Mouse (Mus musculus) ES-Bruce4 (cell line): Measurements from ENCODE around the gene Gprasp2. TPM values are rescaled to one million over a fixed set of nuclear protein-coding genes. Genes with fewer than 3 reads are reported as not detected.
"Not testable (repeated sequence)": the region's sequence is repeated elsewhere in the genome, so short reads cannot be mapped to it uniquely, and the experiment has no call there.

ENCODE experiments used
- H3K27ac ChIP-seq: 2 replicates; pipeline ENCODE4 v1.5.1; 2012; ENCODE audit warnings: low read length, inconsistent platforms; ENCODE audit not compliant: insufficient read depth
- H3K27me3 ChIP-seq: 2 replicates; pipeline ENCODE4 v1.6.1; 2012; ENCODE audit warnings: mild to moderate bottlenecking, low read length, inconsistent platforms; ENCODE audit not compliant: control insufficient read depth, poor library complexity, insufficient read depth, severe bottlenecking
- H3K36me3 ChIP-seq: 2 replicates; pipeline ENCODE4 v1.6.1; 2012; ENCODE audit warnings: inconsistent platforms, mild to moderate bottlenecking, low read length, moderate library complexity; ENCODE audit not compliant: control insufficient read depth, poor library complexity, insufficient read depth, severe bottlenecking
- H3K4me1 ChIP-seq: one replicate; pipeline ENCODE4 v1.8.1; 2011; ENCODE audit warnings: low read length; ENCODE audit not compliant: control insufficient read depth, insufficient read depth
- H3K4me3 ChIP-seq: 2 replicates; pipeline ENCODE4 v1.5.1; 2011; ENCODE audit warnings: low read depth, mild to moderate bottlenecking, low read length
- H3K9ac ChIP-seq: 2 replicates; pipeline ENCODE4 v1.6.1; 2012; ENCODE audit warnings: low read depth, mild to moderate bottlenecking, inconsistent platforms; ENCODE audit not compliant: poor library complexity, severe bottlenecking
- H3K9me3 ChIP-seq: replicated peaks from 2 replicates; pipeline ENCODE4 v1.6.1; 2012; ENCODE audit warnings: mild to moderate bottlenecking, low read length, inconsistent platforms; ENCODE audit not compliant: control insufficient read depth, poor library complexity, insufficient read depth, severe bottlenecking
- CTCF ChIP-seq: IDR thresholded peaks from one replicate; pipeline ENCODE4 v1.8.1; 2011; ENCODE audit warnings: low read depth, low read length
- EP300 ChIP-seq: IDR thresholded peaks from 2 replicates; pipeline ENCODE4 v1.6.1; 2011; ENCODE audit warnings: low read depth, low read length; ENCODE audit not compliant: insufficient read depth
- POLR2A ChIP-seq: IDR thresholded peaks from one replicate; pipeline ENCODE4 v1.8.1; 2011; ENCODE audit warnings: low read length; ENCODE audit not compliant: insufficient read depth
- polyA plus RNA-seq: library from polyadenylated mRNA; stranded (reverse); fragments of >200 nt; gene quantifications from 2 replicates; pipeline ENCODE4 v1.2.4, GENCODE M21; 2011; ENCODE audit warnings: low read depth; ENCODE audit not compliant: missing spikeins, insufficient read depth, insufficient read length

Gprasp2 gene
- polyA plus RNA-seq, result 25.2 and 30.4 TPM in 2 replicates

DNA sequence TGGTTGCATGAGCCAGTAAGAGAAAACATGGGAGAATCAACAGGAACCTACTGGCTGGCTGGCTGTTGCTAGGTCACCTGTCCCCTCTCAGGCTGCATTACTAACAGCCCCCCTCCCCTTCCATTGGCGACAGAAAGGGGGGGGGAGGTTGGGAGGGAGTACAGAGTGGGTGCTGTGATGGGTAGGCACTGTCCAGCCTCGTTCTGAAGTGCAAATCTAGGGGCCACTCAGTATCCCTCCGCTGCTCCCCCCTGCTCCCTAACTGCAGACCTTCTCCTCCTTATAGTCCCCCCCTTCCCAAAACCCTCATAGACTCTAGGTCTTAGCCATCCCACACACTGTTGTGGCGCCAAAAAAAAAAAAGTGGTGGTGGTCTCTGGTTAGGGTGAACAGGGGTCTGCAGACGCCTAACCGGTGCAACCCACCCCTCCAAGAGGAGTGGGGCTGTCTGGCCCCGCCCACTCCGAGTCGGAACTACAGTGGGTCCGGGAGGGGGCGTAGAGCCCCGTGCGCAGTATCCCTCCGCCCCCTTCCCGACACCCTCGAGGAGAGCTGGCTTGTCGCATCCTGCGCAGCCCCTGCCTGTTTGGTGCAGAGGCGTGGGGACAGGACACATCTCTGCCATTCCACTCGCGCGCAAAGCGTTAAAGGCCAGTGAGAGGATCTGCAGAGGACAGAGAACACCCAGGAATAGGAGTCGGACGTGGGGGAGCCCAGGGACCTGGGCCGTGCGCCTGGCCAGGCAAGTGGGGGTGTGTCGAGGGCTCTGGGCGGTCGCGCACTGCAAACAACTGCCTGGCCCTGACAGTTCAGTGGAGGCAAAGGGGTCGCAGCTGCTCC lies at the start of gene Gprasp2:
Gprasp2 (plus strand) TSS at position 514 of the 840 bp plus-strand sequence.
- not testable (repeated sequence) for H3K27me3 ChIP-seq, H3K27ac ChIP-seq, H3K4me1 ChIP-seq, H3K36me3 ChIP-seq, H3K9me3 ChIP-seq
- peak within 1 kb of the TSS; percentile 77 for H3K9ac ChIP-seq
- H3K4me3 ChIP-seq, result peak within 1 kb of the TSS; percentile 88

- Histone ChIP-seq H3K4me3 (no peak overlapping the region), H3K9me3 (no peaks in the 10 kb centered on the region)
- TF ChIP-seq POLR2A (no peak), CTCF (no peak), EP300 (no peak)
These were observed 47.3 kb upstream of the Gprasp2 start for GRCm38 (mm10) chrX:135791536-135791935.

GRCm38 (mm10) chrX:135792326-135792725 lies 46.5 kb upstream of the Gprasp2 start:
- Histone ChIP-seq H3K4me3 (no peak overlapping the region), H3K9ac (no peak overlapping the region), H3K27ac (no peak overlapping the region), H3K4me1 (no peaks in the 10 kb centered on the region), H3K36me3 (no peaks in the 10 kb centered on the region), H3K27me3 (no peaks in the 10 kb centered on the region), H3K9me3 (no peaks in the 10 kb centered on the region)
- no peak for TF ChIP-seq CTCF
- TF ChIP-seq POLR2A, result no peak

More at GRCm38 (mm10) chrX:135791536-135791935, 47.3 kb upstream of the Gprasp2 start:
- Histone ChIP-seq H3K36me3 (no peaks in the 10 kb centered on the region), H3K27me3 (no peaks in the 10 kb centered on the region), H3K9ac (no peak overlapping the region), H3K4me1 (no peaks in the 10 kb centered on the region), H3K27ac (no peak overlapping the region)

- Histone ChIP-seq H3K4me3 (peak overlapping the region; percentile 78), H3K9ac (peak overlapping the region; percentile 83)
- not testable (repeated sequence) for H3K4me1 ChIP-seq, H3K9me3 ChIP-seq, H3K27ac ChIP-seq, H3K27me3 ChIP-seq, H3K36me3 ChIP-seq
- peak; percentile 24 for TF ChIP-seq POLR2A
These were observed 43.1 kb upstream of the Gprasp2 start for GRCm38 (mm10) chrX:135795591-135796304.

- not testable (repeated sequence) for H3K27ac ChIP-seq, H3K4me1 ChIP-seq, H3K36me3 ChIP-seq, H3K9me3 ChIP-seq, H3K27me3 ChIP-seq
- Histone ChIP-seq H3K4me3 (peak overlapping the region; percentile 78), H3K9ac (peak overlapping the region; percentile 83)
These were observed 42.3 kb upstream of the Gprasp2 start for GRCm38 (mm10) chrX:135796305-135797211.

DNA sequence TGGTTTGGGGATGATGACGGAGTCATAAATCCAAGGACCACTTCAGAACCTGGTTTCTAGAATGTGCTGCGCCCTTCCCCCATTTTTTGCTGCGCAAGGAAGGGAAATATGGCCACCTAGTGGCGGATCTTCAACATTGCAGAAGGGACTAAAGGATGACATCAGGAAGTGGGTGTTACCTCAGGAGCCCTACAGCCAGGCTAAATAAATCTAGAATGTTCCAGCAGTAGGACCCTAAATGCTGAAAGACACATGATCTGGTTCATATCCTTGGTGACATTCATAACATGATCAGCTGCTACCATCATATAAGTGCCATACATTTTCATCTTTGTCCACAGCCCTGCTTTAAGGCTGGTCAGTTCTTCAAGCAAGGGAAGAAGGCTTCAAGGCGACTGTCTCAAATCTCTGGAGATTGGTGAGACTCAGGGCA lies 41.6 kb upstream of the Gprasp2 start, which contains the start of gene Bhlhb9:
Bhlhb9 (plus strand) TSS at position 383 of the 433 bp plus-strand sequence.
- not testable (repeated sequence) for H3K4me1 ChIP-seq, H3K27me3 ChIP-seq, H3K9me3 ChIP-seq, H3K36me3 ChIP-seq, H3K27ac ChIP-seq
- Histone ChIP-seq H3K9ac (peak within 1 kb of the TSS; percentile 83), H3K4me3 (peak within 1 kb of the TSS; percentile 78)
